Mouse (Mus musculus): Measurements from ENCODE around the gene Kcnip4.

DNA sequence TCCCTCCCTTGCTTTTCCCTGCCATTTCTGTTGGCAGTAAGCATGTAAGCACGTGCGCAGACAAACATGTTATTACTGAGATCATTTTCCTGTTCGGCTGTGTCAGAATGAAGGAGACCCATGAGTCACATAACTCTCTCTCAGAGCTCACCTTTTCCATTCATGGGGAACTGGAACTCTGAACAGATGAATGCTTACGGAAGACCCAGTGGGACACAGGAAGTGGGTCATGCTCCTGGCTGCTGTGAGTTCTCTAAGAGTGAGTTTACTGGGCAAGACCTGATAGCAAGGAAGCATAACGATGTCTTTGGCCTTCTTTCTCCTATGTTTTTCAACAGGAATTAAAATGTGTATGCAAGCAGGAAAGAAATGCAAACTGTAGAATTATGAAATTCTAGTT lies 917.8 kb downstream of the Kcnip4 start:
- TF ChIP-seq CHD2 (IDR thresholded peaks at IDR 0.05; ENCODE audit: low read depth, low read length) = no peak
- TF ChIP-seq HCFC1 (IDR thresholded peaks at IDR 0.05; ENCODE audit: borderline replicate concordance, insufficient read depth, low read length) = no peak
- no peak for TF ChIP-seq MAFK (IDR thresholded peaks at IDR 0.05; ENCODE audit: insufficient read depth, low read depth, low read length)

Data from ES-E14 (cell line).